Mouse (Mus musculus) MEL (cell line): ENCODE measurements around the gene Slc44a1.

Experiments
- CTCF ChIP-seq, 3 experiments: IDR thresholded peaks in 2 of 3; conservative IDR thresholded peaks in 1 of 3; 2 replicates each; pipeline ENCODE4 v1.5.1; 2011 to 2012; ENCODE audit warnings: low read length in 3 of 3, low read depth in 2 of 3, mild to moderate bottlenecking in 2 of 3, improper control_type of control experiment in 1 of 3, inconsistent platforms in 1 of 3, mixed read lengths in 1 of 3, moderate library complexity in 1 of 3; ENCODE audit not compliant: control insufficient read depth in 1 of 3, insufficient read depth in 1 of 3, poor library complexity in 1 of 3, severe bottlenecking in 1 of 3
- EP300 ChIP-seq, 2 experiments: IDR thresholded peaks; 2 replicates each; pipeline ENCODE4 v1.6.1; 2011; ENCODE audit warnings: improper control_type of control experiment in 2 of 2, low read length in 2 of 2, low read depth in 1 of 2, mild to moderate bottlenecking in 1 of 2
- ETS1 ChIP-seq: IDR thresholded peaks from 2 replicates; pipeline ENCODE4 v1.6.1; 2012; ENCODE audit warnings: low read depth, mild to moderate bottlenecking, inconsistent platforms, low read length, improper control_type of control experiment, moderate library complexity
- HCFC1 ChIP-seq: IDR thresholded peaks from 2 replicates; pipeline ENCODE4 v1.6.1; 2012; ENCODE audit warnings: low read depth, mild to moderate bottlenecking, inconsistent platforms, low read length, improper control_type of control experiment, moderate library complexity
- POLR2A ChIP-seq, 2 experiments: IDR thresholded peaks; 2 replicates each; pipeline ENCODE4 v1.6.1; 2011 to 2012; ENCODE audit warnings: low read length in 2 of 2, mild to moderate bottlenecking in 2 of 2, control low read depth in 1 of 2, improper control_type of control experiment in 1 of 2, low read depth in 1 of 2, moderate library complexity in 1 of 2; ENCODE audit not compliant: control insufficient read depth in 1 of 2, insufficient read depth in 1 of 2, poor library complexity in 1 of 2
- POLR2AphosphoS2 ChIP-seq: IDR thresholded peaks from 2 replicates; pipeline ENCODE4 v1.6.1; 2011; ENCODE audit warnings: low read length, improper control_type of control experiment

DNA sequence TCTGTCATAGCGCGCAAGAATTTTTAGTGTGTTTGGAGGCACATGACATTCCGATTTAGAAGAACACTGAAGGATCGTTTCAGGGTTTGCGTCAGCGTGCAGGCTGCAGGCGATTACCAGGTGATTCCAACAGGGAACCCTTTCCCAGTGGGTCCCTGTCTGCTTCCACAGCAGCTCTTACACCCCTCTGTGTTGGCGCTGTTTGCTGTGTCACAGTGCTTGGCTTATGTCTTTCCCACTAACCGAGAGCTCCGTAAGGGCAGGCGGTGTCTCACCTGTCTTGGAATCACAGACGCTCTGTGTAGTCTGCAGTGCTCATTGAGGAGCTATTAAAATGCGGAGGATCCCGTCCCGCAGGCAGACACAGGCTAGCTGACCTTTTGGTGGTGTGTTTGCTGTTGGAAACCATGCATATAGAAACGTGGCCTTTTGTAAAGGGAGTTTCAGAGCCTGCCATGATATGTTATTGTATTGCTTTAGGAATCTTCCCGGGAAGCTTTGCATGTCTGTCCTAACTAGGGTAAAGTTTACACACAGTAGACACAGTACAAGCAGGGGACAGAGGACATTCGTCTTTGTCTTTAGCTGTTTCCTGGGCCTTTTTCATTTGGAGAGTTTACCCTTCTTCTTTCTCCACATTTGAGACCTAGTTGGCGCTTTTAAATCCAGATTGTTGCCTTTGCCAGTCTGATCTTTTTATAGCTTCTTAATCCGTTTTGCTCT, 35.2 kb downstream of the Slc44a1 start:
- no peak for TF ChIP-seq CTCF (IDR thresholded peaks at IDR 0.05 in 2 of 3, conservative IDR thresholded peaks at IDR 0.05 in 1 of 3; ENCODE audit: control insufficient read depth in 1 of 3, insufficient read depth in 1 of 3, low read depth in 2 of 3, low read length in 3 of 3, poor library complexity in 1 of 3, severe bottlenecking in 1 of 3)
- no peak for TF ChIP-seq ETS1
- no peak for TF ChIP-seq POLR2A (IDR thresholded peaks at IDR 0.05; ENCODE audit: control insufficient read depth in 1 of 2, insufficient read depth in 1 of 2, low read depth in 1 of 2, low read length in 2 of 2, poor library complexity in 1 of 2)
- no peak for TF ChIP-seq HCFC1
- no peak for TF ChIP-seq EP300 (IDR thresholded peaks at IDR 0.05; ENCODE audit: low read depth in 1 of 2, low read length in 2 of 2)
- TF ChIP-seq POLR2AphosphoS2, result no peak
